Mouse (Mus musculus) T-helper 1 cell (primary cell): ENCODE measurements around the gene Kcnn4.

ENCODE experiments used
- in situ Hi-C: fragments of 300-600 bp; cut with MboI, MseI; formaldehyde crosslinking; loops from one replicate; pipeline ENCODE4 v1.15.1; 2025; ENCODE audit warnings: high pct_unique_total_duplicates

The Kcnn4 gene

DNA sequence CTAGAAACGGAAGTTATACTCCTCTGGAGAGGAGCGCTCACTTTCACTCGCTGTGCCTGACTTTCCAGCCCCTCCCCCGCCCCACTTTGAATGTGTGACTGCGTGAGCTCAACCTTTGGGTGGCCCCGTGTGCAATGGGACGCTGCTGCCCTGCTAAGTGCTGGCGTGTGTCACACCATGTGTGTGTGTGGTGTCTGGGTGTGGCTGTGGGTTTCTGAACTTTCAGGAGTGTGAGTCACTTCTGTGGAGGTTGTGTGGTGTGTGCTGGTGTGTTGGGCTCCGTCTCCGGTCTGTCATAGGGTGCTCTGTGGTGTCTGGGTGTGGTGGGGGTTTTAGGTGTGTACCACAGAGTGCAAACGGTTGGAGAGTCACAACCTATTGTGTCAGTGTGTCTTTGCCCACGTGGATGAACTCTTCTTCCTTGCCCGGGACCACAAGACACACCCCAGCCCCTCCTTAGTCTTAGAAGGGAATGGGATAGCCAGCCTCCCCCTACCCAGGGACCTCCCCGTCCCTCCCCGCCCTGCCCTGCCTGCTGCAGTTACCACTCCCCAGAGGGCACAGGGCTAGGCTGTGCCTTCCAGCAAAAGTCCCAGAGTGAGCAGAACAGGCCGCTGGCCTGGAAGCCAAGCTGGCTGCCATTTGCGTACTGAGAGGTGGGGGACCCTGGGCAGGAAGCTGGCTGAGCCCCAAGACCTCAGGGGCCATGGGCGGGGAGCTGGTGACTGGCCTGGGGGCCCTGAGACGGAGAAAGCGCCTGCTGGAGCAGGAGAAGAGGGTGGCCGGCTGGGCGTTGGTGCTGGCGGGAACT, at the start of gene Kcnn4:
Gene Kcnn4 (plus strand): TSS at position 533 of the 811 bp plus-strand sequence.
- in situ Hi-C loops = loop anchor here (10.0 kb wide), 1 partner anchor 1315 kb away; the partner anchor contains the start of genes B9d2 and Tgfb1

DNA sequence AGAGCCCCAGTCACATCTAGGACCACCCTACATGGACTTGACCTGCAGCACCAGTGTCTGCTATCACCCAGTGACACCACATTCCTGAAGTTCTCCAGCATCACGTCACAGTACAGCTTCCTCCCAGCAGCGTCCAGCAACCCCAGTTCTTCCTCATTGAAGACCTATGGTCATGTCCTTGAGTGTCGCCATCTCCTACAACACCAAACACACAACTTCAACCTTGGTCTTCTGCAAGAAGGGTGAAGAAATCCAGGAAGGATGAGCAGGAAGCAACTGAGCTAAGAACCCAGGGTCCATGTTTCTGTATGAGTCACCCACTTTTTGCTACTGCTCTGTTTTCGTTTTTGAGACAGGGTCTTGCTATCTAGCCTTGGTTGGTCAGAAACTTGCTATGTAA, 47.5 kb upstream of the Kcnn4 start:
- in situ Hi-C loops = no loop called here

DNA sequence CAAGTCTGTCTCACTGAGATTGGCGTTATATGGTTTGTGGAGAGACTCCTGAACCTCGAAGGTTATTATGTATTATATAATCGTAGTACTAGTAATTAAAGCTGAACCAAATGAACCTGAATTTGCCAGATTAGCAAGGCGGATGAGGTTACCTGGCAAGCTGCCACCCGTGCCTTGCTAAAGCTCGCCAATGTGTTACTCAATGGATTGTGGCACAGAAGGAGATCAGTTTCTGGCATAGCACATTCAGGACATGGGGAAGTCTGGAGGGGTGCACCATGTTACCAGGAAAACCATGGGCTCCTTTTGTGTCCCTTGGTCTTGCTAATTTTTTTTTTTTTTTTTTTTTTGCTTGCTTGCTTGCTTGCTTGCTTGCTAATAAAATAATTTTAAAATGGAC, 44.9 kb upstream of the Kcnn4 start:
- in situ Hi-C loops = no loop called here

DNA sequence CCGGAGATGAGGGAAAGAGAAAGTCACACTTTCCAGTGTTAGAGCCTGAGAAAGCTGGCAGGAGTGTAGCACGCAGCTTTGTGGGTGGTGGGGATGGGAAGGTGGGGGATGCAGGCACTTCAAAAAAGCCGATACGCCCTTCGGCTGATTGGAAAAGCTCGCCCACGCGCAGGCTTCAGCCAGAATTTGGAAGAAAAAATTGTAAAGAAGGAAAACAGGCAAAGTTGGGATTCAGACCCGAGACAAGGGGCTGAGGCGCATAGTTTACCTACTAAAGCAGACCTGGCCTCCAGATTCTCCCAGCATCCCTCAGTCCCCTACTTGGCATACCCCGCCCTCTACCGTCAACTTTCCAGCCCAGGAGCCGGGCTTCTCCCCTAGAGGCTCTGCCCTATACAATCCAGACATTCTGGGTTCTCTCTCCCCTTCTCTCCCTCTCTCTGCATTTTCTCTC, 44.4 kb upstream of the Kcnn4 start:
- in situ Hi-C loops = no loop called here

DNA sequence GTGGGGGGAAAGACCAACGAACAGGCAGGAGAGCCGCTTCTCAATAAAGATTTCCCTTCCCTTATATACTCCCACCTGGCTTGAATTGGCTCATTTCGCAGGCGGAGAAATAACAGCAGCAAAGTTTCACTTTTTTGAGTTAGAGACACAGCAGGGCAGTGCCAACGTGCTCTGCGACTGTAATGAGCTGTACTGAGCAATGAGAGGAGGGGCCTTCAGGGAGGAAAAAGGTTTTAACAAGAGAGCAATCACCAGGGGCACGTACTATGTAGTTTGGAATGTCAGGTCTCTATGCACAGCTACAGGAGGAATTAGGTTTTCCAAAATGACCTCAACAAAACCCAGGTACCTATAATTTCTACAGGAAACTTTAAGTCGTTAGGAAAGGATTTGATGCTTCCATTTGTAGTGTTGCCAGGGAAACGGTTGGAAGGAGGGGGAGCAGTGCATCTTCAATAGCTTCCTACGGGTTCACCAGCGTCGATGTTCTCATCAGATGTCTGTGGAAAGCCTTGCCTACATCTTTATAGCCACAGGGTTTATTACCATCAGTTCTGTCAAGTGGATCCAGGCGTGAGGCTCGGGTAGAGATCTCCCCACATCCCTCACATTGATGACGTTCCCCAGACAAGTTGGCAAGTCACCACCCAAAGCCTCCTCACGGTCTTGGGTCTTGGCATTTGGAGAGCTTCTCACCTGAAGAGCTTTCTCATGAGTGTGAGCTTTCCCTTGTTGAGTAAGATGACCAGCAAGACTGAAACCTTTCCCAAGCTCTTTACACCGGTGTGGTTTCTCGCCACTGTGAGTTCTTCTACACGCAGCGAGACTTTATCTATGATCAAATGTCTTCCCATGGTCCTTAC, 43.6 kb upstream of the Kcnn4 start:
- in situ Hi-C loops = no loop called here

DNA sequence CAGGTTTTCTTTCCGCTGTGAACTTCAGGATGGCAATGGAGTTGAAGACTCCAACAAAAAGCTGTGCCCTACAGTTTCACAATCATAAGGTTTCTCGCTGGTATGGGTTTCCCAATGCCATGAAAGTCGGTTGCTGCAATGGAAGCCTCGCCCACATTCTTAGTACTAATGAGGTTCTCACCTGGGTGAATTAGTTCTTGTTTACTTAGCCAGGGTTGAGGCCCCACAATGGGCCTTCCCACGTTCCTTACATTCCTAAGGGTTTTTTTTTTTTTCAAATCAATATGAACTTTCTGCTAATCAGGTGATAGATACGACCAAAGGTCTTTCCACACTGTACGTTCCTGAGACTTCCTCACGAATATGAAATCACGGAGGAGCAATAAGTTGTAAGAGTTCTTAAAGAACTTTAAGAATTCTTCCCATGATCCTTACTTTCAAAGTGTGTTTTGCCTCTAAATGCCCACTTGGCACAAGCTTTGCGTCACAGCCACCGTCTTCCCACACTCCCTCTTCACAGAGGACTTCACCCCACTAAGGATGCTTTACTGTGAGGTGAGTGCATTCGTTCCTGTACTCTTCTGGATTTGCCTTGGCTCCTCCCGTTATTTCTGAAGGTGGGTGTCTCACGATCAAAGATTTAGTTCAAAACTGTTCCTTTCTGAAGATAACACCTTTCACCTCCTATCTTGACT, 42.6 kb upstream of the Kcnn4 start:
- in situ Hi-C loops = no loop called here

DNA sequence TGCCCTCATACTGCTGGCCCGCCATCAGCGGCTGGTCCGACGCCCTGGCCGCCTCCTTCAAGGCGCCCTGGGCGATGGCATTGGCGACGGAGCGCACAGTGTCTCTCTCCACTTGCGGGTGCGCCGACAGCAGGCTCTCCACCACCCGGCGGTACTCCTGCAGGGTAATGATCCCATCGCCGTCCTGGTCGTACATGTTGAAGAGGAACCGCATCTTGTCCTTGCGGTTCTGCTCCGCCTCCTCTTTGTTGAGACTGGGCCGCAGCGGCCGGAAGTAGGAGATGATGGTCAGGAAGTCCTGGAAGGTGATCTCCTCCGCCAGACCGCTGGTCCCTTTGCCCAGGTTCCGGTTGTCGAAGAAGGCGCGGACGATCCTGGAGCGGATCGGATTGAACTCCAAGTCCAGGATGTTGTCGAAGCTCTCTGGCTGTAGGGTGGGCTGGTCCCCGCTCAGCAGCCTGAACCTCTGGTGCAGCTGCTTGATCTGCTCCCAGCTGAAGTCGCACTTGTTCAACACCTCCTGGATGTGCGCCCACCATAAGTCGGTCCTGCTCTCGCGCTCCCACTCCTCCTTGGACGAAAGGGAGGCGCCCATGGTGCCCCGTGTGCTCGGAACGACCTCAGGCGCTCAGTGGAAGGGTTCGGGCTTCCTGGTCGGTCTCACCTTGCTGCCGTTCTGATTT, 36.6 kb upstream of the Kcnn4 start, which contains the start of gene Tescl:
Gene Tescl (minus strand): TSS at position 633 of the 683 bp plus-strand sequence.
- in situ Hi-C loops = no loop called here

DNA sequence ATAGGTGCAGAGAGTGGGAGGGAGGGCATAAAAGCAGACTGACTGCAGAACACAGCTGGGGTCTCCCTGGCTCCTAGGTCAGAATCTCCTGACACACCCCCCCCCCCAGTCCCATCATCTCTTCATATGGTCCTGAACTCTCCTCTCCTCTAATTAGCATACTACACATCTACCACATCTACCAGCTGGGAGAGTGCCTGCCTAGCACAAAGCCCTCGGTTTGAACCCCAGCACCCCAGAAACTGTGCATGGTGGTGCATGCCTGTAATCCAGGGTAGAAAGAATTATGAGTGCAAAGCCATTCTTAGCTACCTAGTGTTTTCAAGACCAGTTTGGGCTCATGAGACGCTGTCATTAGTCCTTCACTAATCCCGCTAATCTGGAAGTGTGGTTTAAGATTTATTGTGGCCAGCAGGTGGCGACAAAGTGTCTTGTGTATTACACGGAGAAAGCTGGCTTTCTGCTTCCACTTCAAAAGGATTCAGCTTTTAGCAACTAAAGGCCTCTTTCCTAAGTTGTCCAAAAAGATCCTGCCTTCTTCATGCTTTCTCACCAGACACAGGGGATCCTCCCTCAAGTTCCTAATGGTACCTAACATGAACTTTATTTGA, 34.3 kb upstream of the Kcnn4 start:
- in situ Hi-C loops = no loop called here

DNA sequence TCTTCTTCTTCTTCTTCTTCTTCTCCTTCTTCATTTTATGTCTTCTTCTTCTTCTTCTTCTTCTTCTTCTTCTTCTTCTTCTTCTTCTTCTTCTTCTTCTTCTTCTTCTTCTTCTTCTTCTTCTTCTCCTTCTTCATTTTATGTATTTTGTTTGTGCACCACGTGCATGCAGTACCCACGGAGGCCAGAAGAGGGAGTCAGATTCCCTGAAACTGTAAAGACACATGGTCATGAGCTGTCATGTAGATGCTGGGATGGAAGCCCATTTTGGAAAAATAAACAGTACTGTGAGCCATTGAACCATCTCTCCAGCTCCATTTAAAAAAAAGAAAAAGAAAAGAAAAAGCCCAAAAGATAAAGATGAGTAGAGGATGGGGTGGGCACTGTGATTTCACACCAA, 31.8 kb upstream of the Kcnn4 start:
- in situ Hi-C loops = no loop called here

DNA sequence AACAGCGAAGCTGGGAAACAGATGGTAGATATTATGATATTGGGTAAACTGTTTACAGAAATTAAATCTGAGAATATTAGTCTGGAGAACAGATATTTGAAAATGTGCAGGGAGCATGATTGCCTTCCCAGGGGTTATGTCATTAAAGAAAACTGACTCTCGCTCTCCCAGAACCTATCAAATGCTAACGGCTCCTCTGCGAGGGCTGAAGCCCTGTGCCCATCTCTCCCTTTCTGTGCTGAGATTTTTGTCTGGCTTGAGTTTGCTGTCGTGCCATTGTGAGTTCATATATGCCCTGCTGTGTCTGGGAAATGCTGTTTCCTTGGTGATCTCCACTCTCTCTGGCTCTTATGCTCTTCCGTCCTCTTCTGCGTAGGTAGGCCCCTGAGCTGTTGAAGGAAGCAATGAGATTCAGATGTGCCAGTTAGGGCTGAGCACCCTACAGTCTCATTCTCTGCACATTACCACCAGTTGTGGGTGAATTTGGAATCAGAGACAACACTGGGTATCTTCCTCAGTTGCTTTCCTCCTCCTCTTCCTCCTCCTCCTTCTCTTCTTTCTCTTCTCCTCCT, 26.3 kb upstream of the Kcnn4 start:
- in situ Hi-C loops = no loop called here

DNA sequence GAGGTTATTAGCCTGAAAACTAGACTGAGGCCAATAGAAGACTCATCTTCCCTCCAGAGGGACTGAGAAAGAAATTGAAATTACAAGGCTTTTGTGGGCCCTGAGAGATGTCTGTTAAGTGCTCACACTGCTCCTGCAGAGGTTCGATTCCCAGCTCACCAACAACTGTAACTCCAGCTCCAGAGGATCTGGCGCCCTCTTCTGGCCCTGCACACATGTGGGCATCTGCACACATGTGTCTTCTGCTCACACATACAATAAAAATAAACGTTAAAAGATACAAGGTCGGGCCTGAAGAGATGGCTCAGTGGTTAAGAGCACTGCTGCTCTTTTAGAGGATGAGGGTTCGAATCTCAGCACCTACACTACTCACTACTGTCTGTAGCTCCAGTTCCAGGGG, 23.6 kb upstream of the Kcnn4 start:
- in situ Hi-C loops = no loop called here

DNA sequence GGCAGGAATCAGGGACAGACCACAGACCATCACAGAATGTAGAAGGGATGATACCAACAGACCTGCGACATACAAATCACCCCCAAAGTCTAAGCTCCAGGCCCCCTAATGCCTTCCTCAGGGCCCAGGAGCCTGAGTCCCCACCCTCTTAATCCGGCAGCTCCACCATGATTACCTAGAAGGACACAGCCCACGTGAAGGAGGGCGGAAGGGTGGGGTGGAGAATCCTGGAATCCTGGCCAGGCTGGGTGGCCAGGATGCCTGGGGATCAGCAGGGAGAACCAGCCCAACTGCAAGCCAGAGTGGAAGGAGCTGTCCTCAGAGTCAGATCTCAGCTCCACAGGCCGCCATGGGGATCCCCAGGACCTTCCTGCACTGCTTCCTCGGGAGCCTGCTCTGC, 21.2 kb upstream of the Kcnn4 start, which contains the start of gene Lypd5:
Gene Lypd5 (plus strand): TSS at position 301 of the 400 bp plus-strand sequence.
- in situ Hi-C loops = no loop called here

DNA sequence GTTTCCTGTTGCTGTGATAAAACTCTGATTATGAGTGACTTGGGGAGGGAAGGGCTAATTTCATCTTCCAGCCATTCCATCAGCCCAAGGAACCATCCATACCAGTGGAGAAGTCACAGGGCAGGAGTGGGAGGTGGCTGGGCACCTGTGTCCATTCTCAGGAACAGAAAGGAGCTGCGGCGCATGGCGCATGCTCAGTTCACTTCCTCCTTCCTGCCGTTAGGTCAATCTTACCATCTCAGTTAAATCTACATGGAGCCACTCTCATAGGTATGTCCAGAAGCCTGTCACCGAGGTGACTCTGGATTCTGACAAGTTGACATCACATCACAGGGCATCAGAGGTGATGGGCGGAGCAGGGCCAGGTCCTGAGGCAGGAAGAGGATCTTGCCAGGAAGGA, 14.4 kb upstream of the Kcnn4 start:
- in situ Hi-C loops = loop anchor here (5.0 kb wide), 1 partner anchor 388 kb away; no protein-coding TSS in a partner anchor

DNA sequence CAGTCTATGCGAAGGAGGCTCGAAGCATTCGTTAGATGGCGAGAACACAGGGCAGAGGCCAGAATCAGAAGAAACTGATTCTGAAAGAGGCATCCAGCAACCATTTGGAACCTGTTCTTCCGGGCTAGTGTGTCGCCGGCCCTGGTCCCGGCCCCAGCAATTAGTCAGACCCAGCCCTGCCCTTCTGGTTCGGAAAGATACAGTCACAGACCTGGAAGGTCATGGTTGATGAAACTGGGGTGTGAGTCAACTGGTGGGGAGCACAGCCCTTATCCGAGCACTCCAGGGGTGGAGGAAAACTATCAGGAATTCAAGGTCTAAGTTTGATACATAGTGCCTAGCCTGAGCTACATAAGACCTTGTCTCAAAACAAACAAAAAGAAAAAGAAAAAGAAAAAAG, 14.0 kb upstream of the Kcnn4 start:
- in situ Hi-C loops = loop anchor here (5.0 kb wide), 1 partner anchor 389 kb away; no protein-coding TSS in a partner anchor

DNA sequence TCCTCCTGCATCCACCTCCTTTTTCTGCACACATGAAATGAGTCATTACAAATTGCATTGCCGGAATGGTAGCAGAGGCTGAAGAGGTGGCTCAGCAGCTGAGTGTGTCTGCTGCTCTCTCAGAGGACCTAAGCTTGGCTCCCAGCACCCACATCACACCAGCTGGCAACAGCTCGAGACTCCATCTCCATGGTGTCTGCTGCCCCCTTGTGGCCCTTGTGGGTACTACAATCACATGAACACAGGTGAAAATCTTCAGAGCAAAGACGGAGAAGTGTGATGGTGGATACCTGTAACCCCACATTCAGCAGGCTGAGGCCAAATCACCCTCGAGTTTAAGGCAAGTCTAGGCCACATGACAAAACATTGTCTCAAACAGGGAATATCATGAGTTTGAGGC, 12.2 kb upstream of the Kcnn4 start:
- in situ Hi-C loops = loop anchor here (5.0 kb wide), 1 partner anchor 391 kb away; no protein-coding TSS in a partner anchor

DNA sequence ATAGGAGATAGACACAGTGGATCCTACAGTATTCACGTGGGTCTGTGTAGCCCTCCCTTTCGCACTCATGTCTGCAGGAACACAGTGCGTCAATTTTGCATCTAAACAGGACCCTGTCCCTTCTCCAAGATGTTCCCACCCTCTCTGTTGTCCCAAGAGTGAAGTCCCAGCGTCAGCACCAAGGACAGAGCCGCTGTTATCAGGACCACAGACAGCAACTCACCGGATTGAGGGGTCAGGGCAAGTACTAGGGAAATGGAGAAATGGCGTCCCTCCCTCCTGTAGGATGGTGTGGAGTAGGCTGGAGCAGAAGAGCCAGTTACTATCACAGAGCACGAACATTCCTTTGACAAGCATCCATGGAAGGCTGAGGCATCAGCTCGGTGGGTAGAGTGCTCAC, 10.8 kb upstream of the Kcnn4 start:
- in situ Hi-C loops = loop anchor here (5.0 kb wide), 1 partner anchor 392 kb away; no protein-coding TSS in a partner anchor

DNA sequence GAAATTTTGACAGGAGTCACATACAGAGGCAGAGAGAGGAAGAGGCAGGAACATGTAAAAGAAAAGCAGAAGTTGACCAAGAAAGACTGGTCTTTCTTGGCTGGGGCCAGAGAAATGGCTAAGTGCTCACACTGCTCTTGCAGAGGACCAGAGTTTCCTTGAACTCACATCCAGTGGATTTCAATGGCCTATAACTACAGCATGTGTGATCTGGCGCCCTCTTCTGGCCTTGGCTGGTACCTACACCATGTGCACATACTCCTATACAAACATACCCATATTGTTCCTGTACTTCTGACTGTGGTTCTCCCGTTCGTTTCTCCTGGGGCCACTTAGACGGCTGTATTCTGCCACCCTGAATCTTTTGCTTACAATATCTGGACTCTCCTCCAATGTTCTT, 9.1 kb upstream of the Kcnn4 start:
- in situ Hi-C loops = no loop called here

DNA sequence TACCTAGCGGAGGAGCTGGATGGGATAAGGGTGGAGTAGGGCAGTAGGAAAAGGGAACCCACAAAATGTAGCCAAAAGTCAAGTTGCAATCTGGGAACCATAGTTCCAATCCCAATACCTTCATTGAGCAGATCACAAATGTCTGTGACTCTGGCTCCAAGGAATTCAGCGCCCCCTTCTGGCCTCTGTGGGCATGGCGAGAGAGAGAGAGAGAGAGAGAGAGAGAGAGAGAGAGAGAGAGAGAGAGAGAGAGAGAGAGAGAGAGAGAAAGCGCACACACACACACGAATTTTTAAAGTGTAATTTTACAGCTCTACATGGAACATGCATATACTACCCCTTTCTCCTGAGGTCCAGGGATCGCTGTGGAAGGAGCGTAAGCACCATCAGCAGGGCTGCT, 6.8 kb upstream of the Kcnn4 start:
- in situ Hi-C loops = no loop called here

DNA sequence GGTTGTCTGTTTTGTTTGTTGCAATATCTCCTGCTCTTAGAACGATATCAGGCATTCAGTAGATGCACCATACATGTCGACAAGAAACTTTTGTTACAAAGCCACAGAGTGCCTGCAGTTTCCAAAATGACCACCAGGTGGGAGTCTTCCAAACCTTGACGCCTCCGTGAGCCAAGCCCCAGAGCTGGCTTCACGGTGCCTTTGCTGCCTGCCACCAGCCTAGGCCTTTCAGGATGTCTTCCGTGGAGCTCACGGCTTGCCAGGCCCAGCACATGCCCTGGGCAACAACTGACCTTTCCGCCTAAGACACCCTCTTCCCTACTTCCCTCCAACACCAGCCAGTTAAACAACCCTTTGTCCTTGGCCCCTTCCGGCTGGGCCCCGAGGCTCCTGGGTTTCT, 5.2 kb upstream of the Kcnn4 start:
- in situ Hi-C loops = no loop called here
